Mouse (Mus musculus) liver, postnatal 0 days (tissue): ENCODE results near the gene Foxn3. TPM values are rescaled to one million over a fixed set of nuclear protein-coding genes. Genes with fewer than 3 reads are reported as not detected.

ENCODE experiments used
- ATAC-seq: fragments of 200-750 bp; cut with Nextera tagmentation; 2 replicates; pipeline ENCODE4 v1.8.0; 2017; ENCODE audit warnings: mild to moderate bottlenecking, moderate library complexity
- DNase-seq: peaks from one replicate; pipeline ENCODE4 v3.0.0-alpha.2; 2016
- H3K27ac ChIP-seq: fragments of 300-500 bp; sonication (generic); 2 replicates; pipeline ENCODE4 v1.5.1; 2014; ENCODE audit warnings: antibody characterized with exemption, moderate library complexity, mild to moderate bottlenecking, low read depth
- H3K27me3 ChIP-seq: fragments of 300-500 bp; sonication (generic); 2 replicates; pipeline ENCODE4 v1.6.1; 2014; ENCODE audit warnings: low read length, control low read depth, mixed read lengths; ENCODE audit not compliant: insufficient read depth
- H3K36me3 ChIP-seq: fragments of 300-500 bp; sonication (generic); replicated peaks from 2 replicates; pipeline ENCODE4 v1.6.1; 2014; ENCODE audit warnings: mild to moderate bottlenecking, control low read depth, low read length, moderate library complexity, mixed read lengths; ENCODE audit not compliant: insufficient read depth
- H3K4me1 ChIP-seq: fragments of 300-500 bp; sonication (generic); 2 replicates; pipeline ENCODE4 v1.6.1; 2014; ENCODE audit warnings: antibody characterized with exemption, mild to moderate bottlenecking, control low read depth; ENCODE audit not compliant: insufficient read depth
- H3K4me2 ChIP-seq: fragments of 300-500 bp; sonication (generic); 2 replicates; pipeline ENCODE4 v1.6.1; 2014; ENCODE audit warnings: low read depth, mild to moderate bottlenecking, low read length, moderate library complexity, mixed read lengths
- H3K4me3 ChIP-seq: fragments of 300-500 bp; sonication (generic); 2 replicates; pipeline ENCODE4 v1.5.1; 2014; ENCODE audit warnings: low read depth, low read length
- H3K9ac ChIP-seq: fragments of 300-500 bp; sonication (generic); replicated peaks from 2 replicates; pipeline ENCODE4 v1.6.1; 2014; ENCODE audit warnings: mild to moderate bottlenecking, moderate library complexity
- H3K9me3 ChIP-seq: fragments of 300-500 bp; sonication (generic); 2 replicates; pipeline ENCODE4 v1.6.1; 2016; ENCODE audit warnings: mild to moderate bottlenecking, control low read depth, low read length, mixed read lengths
- CTCF ChIP-seq: sonication (generic); IDR thresholded peaks from 2 replicates; pipeline ENCODE4 v1.5.1; 2016; ENCODE audit warnings: antibody characterized with exemption, low read depth
- EP300 ChIP-seq: IDR thresholded peaks from 2 replicates; pipeline ENCODE4 v1.6.1; 2016; ENCODE audit warnings: antibody characterized with exemption, low read depth, mild to moderate bottlenecking
- WGBS: fragments of 180-500 bp; shearing (Covaris S2); extraction: QIAGEN DNeasy Blood & Tissue Kit; methylation state at CpG from one replicate; pipeline ENCODE4 v1.1.7; 2014; ENCODE audit not compliant: insufficient replicate concordance; 5-methylcytosine and 5-hydroxymethylcytosine counted together
- polyA plus RNA-seq: library from polyadenylated mRNA; unstranded; fragments of >200 nt; fragmentation: Nextera tagmentation; extraction: Ambion mirVana; gene quantifications from 2 replicates; pipeline ENCODE4 v1.2.1, GENCODE M21; 2015

Gene Foxn3
- polyA plus RNA-seq, 1 experiment from 2014 or later, result 31.2 TPM

- Histone ChIP-seq H3K36me3 (no peaks in the 10 kb centered on the region), H3K4me1 (peaks cover 9% of the 10 kb centered on the region), H3K4me3 (no peak overlapping the region), H3K9me3 (no peaks in the 10 kb centered on the region), H3K27me3 (no peaks in the 10 kb centered on the region), H3K9ac (no peak overlapping the region), H3K4me2 (no peak overlapping the region), H3K27ac (no peak overlapping the region)
- TF ChIP-seq EP300 (no peak), CTCF (no peak)
- 84% methylated on average over 5 of the region's 5 CpGs for WGBS
- DNase-seq, result no peak
- no peak for ATAC-seq
These were observed 204.7 kb downstream of the Foxn3 start for GRCm38 (mm10) chr12:99358698-99359097.

GRCm38 (mm10) chr12:99356660-99357059 lies 206.7 kb downstream of the Foxn3 start:
- ATAC-seq, result no peak
- no peak overlapping the region for H3K27ac ChIP-seq

GRCm38 (mm10) chr12:99353692-99354091 lies 209.7 kb downstream of the Foxn3 start:
- DNase-seq, result no peak
- H3K9me3 ChIP-seq, result no peaks in the 10 kb centered on the region
- no peak overlapping the region for H3K27ac ChIP-seq
- peaks cover 29% of the 10 kb centered on the region for H3K4me1 ChIP-seq
- H3K9ac ChIP-seq, result no peak overlapping the region
- ATAC-seq, result no peak
- no peaks in the 10 kb centered on the region for H3K27me3 ChIP-seq
- no peaks in the 10 kb centered on the region for H3K36me3 ChIP-seq
- TF ChIP-seq EP300, result no peak
- WGBS, result 92% methylated on average over 11 of the region's 11 CpGs
- no peak overlapping the region for H3K4me3 ChIP-seq
- no peak overlapping the region for H3K4me2 ChIP-seq

More at GRCm38 (mm10) chr12:99356660-99357059, 206.7 kb downstream of the Foxn3 start:
- TF ChIP-seq EP300 (no peak), CTCF (no peak)
- Histone ChIP-seq H3K4me3 (no peak overlapping the region), H3K36me3 (no peaks in the 10 kb centered on the region), H3K9me3 (no peaks in the 10 kb centered on the region), H3K4me1 (peaks cover 16% of the 10 kb centered on the region), H3K9ac (no peak overlapping the region), H3K27me3 (no peaks in the 10 kb centered on the region), H3K4me2 (no peak overlapping the region)
- 84% methylated on average over 8 of the region's 8 CpGs for WGBS
- no peak for DNase-seq

DNA sequence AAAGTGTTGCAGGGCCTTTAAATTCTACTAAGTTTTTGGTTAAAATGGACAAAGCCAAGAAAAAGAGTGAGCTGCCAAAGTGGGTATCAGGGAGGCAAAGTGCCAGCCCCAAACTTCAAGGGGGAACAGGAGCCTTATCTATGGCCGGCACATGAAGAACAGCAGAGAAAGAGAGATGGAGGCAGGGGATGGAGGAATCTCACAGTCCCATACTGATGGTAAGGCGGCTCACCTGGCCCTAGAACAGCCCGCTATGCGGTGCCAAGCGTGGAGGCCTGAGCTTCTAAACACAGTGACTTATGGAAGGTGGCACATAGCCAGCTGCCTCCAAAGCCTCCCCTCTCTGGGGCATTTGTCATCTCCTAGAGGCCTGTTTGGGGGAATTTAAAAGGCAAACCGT lies 210.8 kb downstream of the Foxn3 start:
- Histone ChIP-seq H3K4me2 (no peak overlapping the region), H3K27ac (no peak overlapping the region), H3K4me1 (peaks cover 38% of the 10 kb centered on the region), H3K9ac (no peak overlapping the region), H3K4me3 (no peak overlapping the region), H3K9me3 (no peaks in the 10 kb centered on the region), H3K36me3 (no peaks in the 10 kb centered on the region), H3K27me3 (no peaks in the 10 kb centered on the region)
- DNase-seq, result no peak
- TF ChIP-seq CTCF, result no peak
- TF ChIP-seq EP300, result peak; percentile 69
- peak; percentile 49 for ATAC-seq
- WGBS, result 60% methylated on average over 6 of the region's 6 CpGs

DNA sequence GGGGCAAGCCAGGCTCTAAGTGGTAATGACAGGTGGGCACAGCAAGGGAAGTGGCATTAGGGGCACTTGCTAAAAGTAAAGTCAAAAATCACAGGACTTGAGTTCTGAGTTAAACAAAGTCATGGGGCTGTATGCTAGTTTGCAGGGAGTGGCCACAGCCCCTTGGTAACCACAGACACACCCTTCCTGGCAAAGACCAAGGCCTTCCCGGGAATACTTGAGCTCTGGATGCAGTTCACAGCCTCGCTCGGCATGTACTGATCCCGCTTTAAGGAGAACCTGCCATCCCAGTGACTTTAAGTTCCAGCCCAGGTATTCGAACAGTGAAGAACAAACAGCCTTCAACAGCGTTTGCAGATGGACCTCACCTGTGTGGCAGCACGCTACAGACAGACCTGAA lies 211.2 kb downstream of the Foxn3 start:
- no peaks in the 10 kb centered on the region for H3K36me3 ChIP-seq
- H3K4me2 ChIP-seq, result no peak overlapping the region
- no peak overlapping the region for H3K4me3 ChIP-seq
- no peaks in the 10 kb centered on the region for H3K27me3 ChIP-seq
- no peak for ATAC-seq
- H3K9me3 ChIP-seq, result no peaks in the 10 kb centered on the region
- H3K4me1 ChIP-seq, result peaks cover 42% of the 10 kb centered on the region
- H3K9ac ChIP-seq, result no peak overlapping the region
- DNase-seq, result no peak
- no peak for TF ChIP-seq EP300
- no peak for TF ChIP-seq CTCF
- H3K27ac ChIP-seq, result no peak overlapping the region
- WGBS, result 58% methylated on average over 7 of the region's 7 CpGs

DNA sequence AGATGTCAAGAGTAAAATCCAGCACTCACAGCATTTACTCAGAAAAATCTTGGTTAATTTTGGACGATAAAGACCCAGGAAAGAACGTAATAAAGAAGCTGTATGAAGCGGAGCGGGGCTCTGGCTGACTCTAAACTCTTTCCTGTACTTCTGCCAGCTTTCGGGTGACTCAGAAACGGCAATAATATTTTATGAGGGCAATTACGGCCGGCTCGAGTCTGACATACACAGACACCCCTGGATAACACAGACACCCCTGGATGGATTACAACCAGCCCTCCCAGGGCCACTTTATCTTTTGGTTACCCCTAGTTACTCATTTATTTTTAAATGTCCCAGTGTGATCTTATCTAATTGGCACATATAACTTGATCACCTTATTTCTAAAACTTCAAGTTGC lies 211.7 kb downstream of the Foxn3 start:
- ATAC-seq, result no peak
- DNase-seq, result no peak
- WGBS, result 65% methylated on average over 9 of the region's 9 CpGs
- Histone ChIP-seq H3K9ac (no peak overlapping the region), H3K4me3 (no peak overlapping the region), H3K4me2 (no peak overlapping the region), H3K27me3 (no peaks in the 10 kb centered on the region), H3K9me3 (no peaks in the 10 kb centered on the region), H3K27ac (no peak overlapping the region), H3K36me3 (no peaks in the 10 kb centered on the region), H3K4me1 (peaks cover 46% of the 10 kb centered on the region)
- TF ChIP-seq EP300 (no peak), CTCF (no peak)

GRCm38 (mm10) chr12:99349650-99349997 lies 213.8 kb downstream of the Foxn3 start:
- 24% methylated on average over 9 of the region's 9 CpGs for WGBS
- Histone ChIP-seq H3K27me3 (no peaks in the 10 kb centered on the region), H3K9ac (0 out of 2 replicates have a peak overlapping the region, but pooled peaks have one; percentile 8), H3K27ac (peak overlapping the region; percentile 77), H3K36me3 (no peaks in the 10 kb centered on the region), H3K9me3 (no peaks in the 10 kb centered on the region), H3K4me3 (no peak overlapping the region), H3K4me1 (peaks cover 58% of the 10 kb centered on the region), H3K4me2 (peak overlapping the region; percentile 31)
- peak; percentile 88 for ATAC-seq
- TF ChIP-seq EP300, result peak; percentile 93
- TF ChIP-seq CTCF, result no peak
- DNase-seq, result peak; percentile 52
